Mouse (Mus musculus) hematopoietic stem cell, adult 5-6 weeks (primary cell): ENCODE results near the gene Rreb1. TPM values are rescaled to one million over a fixed set of nuclear protein-coding genes. Genes with fewer than 3 reads are reported as not detected.
A peak's percentile ranks its signal among the peaks of the same experiment; 100 is the strongest.
"Not testable (repeated sequence)": the region's sequence is repeated elsewhere in the genome, so short reads cannot be mapped to it uniquely, and the experiment has no call there.

Experiments
- ATAC-seq, 2 experiments: fragments of 125-278 bp in 1 of 2; replicated peaks in 1 of 2; 2 replicates each; pipeline ENCODE4 v1.8.0; 2016 to 2017; ENCODE audit warnings: inconsistent platforms in 2 of 2, mild to moderate bottlenecking in 2 of 2, moderate number of reproducible peaks in 2 of 2, low read depth in 1 of 2, moderate TSS enrichment in 1 of 2; ENCODE audit not compliant: low FRiP score in 2 of 2, poor library complexity in 2 of 2, severe bottlenecking in 2 of 2, insufficient read depth in 1 of 2, low TSS enrichment in 1 of 2
- total RNA-seq: library from RNA; stranded (forward); fragments of 172-1452, 232-1000 nt; gene quantifications from 2 replicates; pipeline ENCODE4 v1.2.3, GENCODE M21; 2017

The Rreb1 gene
- total RNA-seq, 1 experiment from 2014 or later = 25.5 TPM

- no peak for ATAC-seq
Observed at GRCm38 (mm10) chr13:37815001-37815400, 36.8 kb downstream of the Rreb1 start.

GRCm38 (mm10) chr13:37816736-37817135, 38.5 kb downstream of the Rreb1 start:
- ATAC-seq = no peak

DNA sequence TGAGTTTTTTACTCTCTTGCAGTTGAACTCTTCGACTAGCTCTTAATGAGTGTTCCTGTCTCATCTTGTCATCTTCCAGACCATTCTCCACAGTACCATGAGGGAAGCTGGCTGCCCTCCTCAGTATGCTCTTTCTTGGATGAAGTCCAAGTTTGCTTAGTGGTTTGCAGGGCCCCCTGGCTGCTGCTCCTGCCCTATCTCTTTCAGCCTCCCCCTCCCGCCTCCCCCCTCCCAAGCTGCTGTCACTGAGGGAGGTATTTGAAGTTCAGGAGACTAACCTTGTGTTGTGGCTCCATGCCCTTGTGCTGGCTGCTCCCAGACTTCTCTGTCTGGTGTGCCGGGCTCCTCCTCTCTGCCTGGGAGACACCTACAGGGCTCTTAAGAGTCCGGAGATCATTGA, 43.2 kb downstream of the Rreb1 start:
- no peak; a peak in 1 of 4 replicates for ATAC-seq

- no peak for ATAC-seq
Observed at GRCm38 (mm10) chr13:37824331-37824920, 46.2 kb downstream of the Rreb1 start.

GRCm38 (mm10) chr13:37824956-37825645, 46.9 kb downstream of the Rreb1 start:
- peak; percentile 6 to 18; a peak in 2 of 4 replicates for ATAC-seq

DNA sequence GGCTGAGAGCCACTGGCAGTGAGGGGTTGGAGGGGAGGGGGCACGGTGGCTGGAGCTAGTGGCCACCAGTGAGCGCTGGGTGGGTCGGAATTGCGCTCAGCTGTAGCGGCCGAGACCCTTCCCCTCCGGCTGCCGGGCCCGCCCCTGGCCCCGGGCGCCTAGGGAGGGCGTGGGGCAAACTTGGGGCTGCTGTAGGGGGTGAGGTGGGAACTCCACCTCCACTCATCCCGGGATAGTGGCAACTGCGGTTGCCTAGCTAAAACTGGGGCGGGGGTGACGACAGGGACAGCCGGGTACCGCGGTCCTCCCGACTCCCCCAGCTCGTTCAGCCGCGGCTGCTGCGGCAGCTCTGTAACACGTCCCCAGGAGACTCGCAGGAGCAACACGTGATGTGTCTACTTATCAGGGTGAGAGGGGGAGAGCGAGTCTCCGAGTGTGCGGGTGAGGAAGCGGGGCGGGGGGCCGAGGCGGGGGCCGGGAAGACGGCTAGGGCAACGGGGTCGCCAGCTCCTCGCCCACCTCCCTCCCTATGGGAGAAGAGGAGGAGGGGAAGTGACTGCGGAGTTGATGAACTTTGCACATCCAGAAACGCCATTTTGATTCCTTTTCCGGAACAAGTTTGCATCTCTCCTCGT, 47.6 kb downstream of the Rreb1 start:
- peak; percentile 46 to 57 for ATAC-seq

GRCm38 (mm10) chr13:37826281-37826993, 48.2 kb downstream of the Rreb1 start:
- peak in 1 of 2 experiments; percentile 27; a peak in 2 of 4 replicates for ATAC-seq

- no peak for ATAC-seq
Observed at GRCm38 (mm10) chr13:37826994-37827262, 48.7 kb downstream of the Rreb1 start.

- peak in 1 of 2 experiments; percentile 20; a peak in 1 of 4 replicates for ATAC-seq
Observed at GRCm38 (mm10) chr13:37827263-37827995, 49.2 kb downstream of the Rreb1 start.

DNA sequence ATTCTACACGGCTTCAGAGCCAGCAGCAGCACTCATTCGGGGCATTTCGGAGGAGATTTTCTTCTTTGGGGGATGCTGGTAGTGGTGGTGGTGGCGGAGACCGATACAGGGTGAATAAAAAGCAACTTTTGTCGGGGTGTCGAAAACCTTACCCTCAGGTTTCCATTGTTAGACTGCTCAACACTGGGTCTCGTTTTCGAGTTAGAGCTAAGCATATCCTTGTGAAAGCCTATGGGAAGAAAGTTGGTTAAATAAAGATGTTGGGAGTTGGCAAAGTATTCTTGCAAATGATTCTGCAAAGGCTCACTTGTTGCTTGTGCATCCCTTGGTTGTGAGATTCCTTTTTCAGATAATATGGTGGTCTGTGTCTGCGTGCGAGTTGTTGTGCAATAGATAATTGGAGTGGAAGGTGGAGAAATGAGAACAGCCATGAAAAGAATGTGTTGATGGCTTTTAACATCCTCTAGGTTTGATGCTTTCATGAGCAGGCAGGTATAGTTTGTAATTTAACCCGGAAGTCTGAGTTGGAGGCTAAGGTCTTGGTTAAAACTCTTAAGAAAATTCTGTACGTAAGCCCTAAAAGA, 49.9 kb downstream of the Rreb1 start:
- ATAC-seq = no peak

DNA sequence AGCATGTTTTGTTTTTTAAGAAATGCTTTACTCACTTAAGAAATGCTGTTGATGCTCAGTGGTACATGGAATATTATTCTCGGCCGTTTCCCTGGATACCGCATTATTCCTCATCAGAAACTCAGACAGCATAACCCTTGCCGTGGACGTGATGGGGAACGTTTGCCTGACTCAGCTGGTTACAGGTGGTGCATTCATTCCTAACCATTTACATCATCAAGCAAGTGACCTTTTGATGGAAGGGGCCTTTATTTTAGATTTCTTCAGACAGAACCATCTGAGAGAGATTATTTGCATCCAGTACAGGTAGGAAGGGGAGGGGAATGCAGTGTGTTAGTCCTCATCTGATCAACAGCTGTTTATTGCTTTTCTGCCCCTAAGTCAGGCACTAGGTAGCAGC, 50.7 kb downstream of the Rreb1 start:
- ATAC-seq = no peak

GRCm38 (mm10) chr13:37830256-37830655, 52.1 kb downstream of the Rreb1 start:
- ATAC-seq = no peak

- ATAC-seq = no peak
Observed at GRCm38 (mm10) chr13:37830874-37831311, 52.7 kb downstream of the Rreb1 start.

DNA sequence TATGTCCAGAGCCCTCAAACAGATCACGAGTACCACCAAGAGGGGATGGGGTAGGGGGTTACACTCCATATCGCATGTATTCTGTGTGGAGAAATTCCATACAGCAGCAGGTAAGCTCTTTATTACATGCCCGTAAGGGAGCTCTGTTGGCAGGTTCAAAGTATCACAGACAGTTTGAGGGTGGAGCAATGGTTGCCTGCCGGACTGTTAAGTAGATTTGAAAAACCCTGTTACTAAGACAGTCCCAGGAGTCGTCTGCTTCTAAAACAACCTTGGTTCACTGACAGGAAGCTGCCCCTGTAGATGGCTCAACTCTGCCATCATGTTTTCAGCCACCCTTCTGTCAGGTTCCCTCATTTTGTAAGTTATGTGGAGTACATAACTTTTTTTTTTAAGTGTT, 54.3 kb downstream of the Rreb1 start:
- ATAC-seq = no peak

DNA sequence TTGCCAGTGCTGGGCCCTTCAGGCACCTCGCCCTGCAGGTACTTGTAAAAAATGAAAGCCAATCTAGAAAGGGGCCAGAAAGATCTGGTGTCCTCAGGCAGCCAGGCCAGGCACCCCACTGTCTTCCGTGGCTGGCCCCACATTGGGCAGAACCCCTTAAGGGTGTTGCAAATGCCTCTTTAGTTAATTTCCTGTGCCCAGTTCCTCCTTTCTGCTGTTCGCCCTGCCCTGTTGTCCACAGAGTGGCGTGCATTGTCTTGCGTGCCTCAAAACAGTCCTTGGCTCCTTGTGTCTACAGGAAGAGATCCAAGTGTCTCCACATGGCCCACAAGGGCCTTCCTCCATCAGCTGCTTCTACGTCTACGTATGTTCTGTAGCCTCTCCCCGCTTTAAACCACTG, 55.3 kb downstream of the Rreb1 start:
- ATAC-seq = peak; percentile 73 to 86; a peak in 3 of 4 replicates

DNA sequence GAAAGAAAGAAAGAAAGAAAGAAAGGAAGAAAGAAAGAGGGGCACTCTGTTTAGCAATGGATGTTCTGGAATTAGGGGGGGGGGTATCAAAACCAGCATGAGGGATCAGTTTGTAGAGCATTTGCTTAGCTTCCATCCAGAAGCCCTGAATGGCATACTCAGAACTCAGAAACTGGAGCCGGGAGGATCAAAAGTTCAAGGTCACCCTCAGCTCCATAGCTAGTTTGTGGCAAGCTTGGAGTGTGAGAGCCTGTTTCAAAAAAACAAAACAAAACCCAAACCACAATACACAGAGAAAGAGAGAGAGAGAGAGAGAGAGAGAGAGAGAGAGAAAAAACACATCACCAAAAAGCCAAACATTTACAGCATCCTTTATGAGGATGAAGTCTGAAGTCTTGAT, 57.1 kb downstream of the Rreb1 start:
- no peak for ATAC-seq

DNA sequence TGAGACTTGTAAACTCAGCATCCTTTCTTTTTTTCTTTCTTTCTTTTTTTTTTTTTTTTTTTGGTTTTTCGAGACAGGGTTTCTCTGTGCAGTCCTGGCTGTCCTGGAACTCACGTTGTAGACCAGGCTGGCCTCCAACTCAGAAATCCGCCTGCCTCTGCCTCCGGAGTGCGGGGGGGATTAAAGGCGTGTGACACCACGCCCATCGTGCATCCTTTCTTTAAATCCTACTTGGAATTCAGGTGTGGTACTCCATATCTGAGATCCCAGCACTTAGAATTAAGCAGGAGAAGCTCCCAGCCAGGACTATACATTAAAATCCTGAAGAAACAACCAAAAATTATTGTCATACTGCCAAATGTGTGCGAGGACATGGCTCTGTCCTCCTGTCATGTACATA, 57.6 kb downstream of the Rreb1 start:
- ATAC-seq = not testable (repeated sequence)
